Mouse (Mus musculus) liver, embryonic 14.5 days (tissue): ENCODE data around the gene Scn1b.

ENCODE experiments used
- CTCF ChIP-seq: IDR thresholded peaks from 2 replicates; pipeline ENCODE4 v1.5.1; 2016; ENCODE audit warnings: antibody characterized with exemption, low read depth, control low read depth
- EP300 ChIP-seq: IDR thresholded peaks from 2 replicates; pipeline ENCODE4 v1.6.1; 2016; ENCODE audit warnings: antibody characterized with exemption, low read depth

DNA sequence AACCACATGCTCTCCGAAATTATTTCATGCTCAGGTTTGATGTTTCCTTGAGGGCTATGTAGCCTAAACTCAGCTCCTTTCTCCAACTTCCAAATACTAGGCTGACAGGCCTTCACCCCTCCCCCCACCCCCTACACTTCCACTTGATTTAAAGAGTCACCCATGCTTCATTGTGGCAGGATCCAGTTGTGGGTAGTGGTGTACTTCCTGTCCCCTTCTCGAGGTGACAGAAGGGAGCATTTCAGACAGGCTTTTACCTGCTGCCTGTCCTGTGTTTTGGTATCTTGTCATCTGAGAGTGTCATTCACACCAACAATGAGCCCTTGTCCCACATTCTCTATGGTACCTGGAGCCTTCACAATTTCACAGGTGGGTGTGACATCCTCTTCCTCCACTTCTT is 39.5 kb downstream of the Scn1b start:
- TF ChIP-seq CTCF: no peak
- TF ChIP-seq EP300: no peak
